Mouse (Mus musculus) midbrain, postnatal 0 days (tissue): ENCODE data around the gene Mrps23. TPM values are rescaled to one million over a fixed set of nuclear protein-coding genes. Genes with fewer than 3 reads are reported as not detected.
"Not testable (repeated sequence)": the region's sequence is repeated elsewhere in the genome, so short reads cannot be mapped to it uniquely, and the experiment has no call there.

Experiments used
- ATAC-seq: fragments of 200-750 bp; cut with Nextera tagmentation; 2 replicates; pipeline ENCODE4 v1.8.0; 2017; ENCODE audit warnings: moderate number of reproducible peaks, mild to moderate bottlenecking, moderate TSS enrichment, moderate library complexity; ENCODE audit not compliant: low FRiP score
- DNase-seq: peaks from one replicate; pipeline ENCODE4 v3.0.0-alpha.2; 2015; ENCODE audit warnings: low spot score
- H3K27ac ChIP-seq: fragments of 300-500 bp; sonication (generic); 2 replicates; pipeline ENCODE4 v1.5.1; 2014; ENCODE audit warnings: low read depth, mild to moderate bottlenecking, low read length, mixed read lengths
- H3K27me3 ChIP-seq: fragments of 300-500 bp; sonication (generic); 2 replicates; pipeline ENCODE4 v1.6.1; 2014; ENCODE audit warnings: low read length, control low read depth, mixed read lengths; ENCODE audit not compliant: insufficient read depth
- H3K36me3 ChIP-seq: fragments of 300-500 bp; sonication (generic); 2 replicates; pipeline ENCODE4 v1.6.1; 2014; ENCODE audit warnings: low read length, control low read depth, mixed read lengths; ENCODE audit not compliant: insufficient read depth
- H3K4me1 ChIP-seq: fragments of 300-500 bp; sonication (generic); 2 replicates; pipeline ENCODE4 v1.6.1; 2014; ENCODE audit warnings: mild to moderate bottlenecking, control low read depth, antibody characterized with exemption, low read length, mixed read lengths; ENCODE audit not compliant: insufficient read depth
- H3K4me2 ChIP-seq: fragments of 300-500 bp; sonication (generic); 2 replicates; pipeline ENCODE4 v1.6.1; 2014; ENCODE audit warnings: low read depth, mild to moderate bottlenecking, low read length, mixed read lengths; ENCODE audit not compliant: poor library complexity, severe bottlenecking
- H3K4me3 ChIP-seq: fragments of 300-500 bp; sonication (generic); 2 replicates; pipeline ENCODE4 v1.5.1; 2014; ENCODE audit warnings: low read depth, mild to moderate bottlenecking, low read length, moderate library complexity
- H3K9ac ChIP-seq: fragments of 300-500 bp; sonication (generic); replicated peaks from 2 replicates; pipeline ENCODE4 v1.6.1; 2014; ENCODE audit warnings: mild to moderate bottlenecking, low read length, moderate library complexity, mixed read lengths; ENCODE audit not compliant: poor library complexity, severe bottlenecking
- H3K9me3 ChIP-seq: fragments of 300-500 bp; sonication (generic); 2 replicates; pipeline ENCODE4 v1.6.1; 2016; ENCODE audit warnings: low read length, control low read depth
- CTCF ChIP-seq: IDR thresholded peaks from 2 replicates; pipeline ENCODE4 v1.5.1; 2016; ENCODE audit warnings: antibody characterized with exemption, mild to moderate bottlenecking
- WGBS: fragments of 180-500 bp; shearing (Covaris S2); extraction: QIAGEN DNeasy Blood & Tissue Kit; methylation state at CpG from one replicate; pipeline ENCODE4 v1.1.7; 2014; 5-methylcytosine and 5-hydroxymethylcytosine counted together
- polyA plus RNA-seq: library from polyadenylated mRNA; unstranded; fragments of >200 nt; fragmentation: Nextera tagmentation; extraction: Ambion mirVana; gene quantifications from 2 replicates; pipeline ENCODE4 v1.2.1, GENCODE M21; 2015
- total RNA-seq: library from RNA; depleted of rRNA; stranded (reverse); fragments of >200 nt; gene quantifications from 2 replicates; pipeline ENCODE4 v1.2.3, GENCODE M21; 2014

Mrps23 gene
- total and polyA plus RNA-seq, 2 experiments from 2014 or later: 29.4 to 63.2 TPM

DNA sequence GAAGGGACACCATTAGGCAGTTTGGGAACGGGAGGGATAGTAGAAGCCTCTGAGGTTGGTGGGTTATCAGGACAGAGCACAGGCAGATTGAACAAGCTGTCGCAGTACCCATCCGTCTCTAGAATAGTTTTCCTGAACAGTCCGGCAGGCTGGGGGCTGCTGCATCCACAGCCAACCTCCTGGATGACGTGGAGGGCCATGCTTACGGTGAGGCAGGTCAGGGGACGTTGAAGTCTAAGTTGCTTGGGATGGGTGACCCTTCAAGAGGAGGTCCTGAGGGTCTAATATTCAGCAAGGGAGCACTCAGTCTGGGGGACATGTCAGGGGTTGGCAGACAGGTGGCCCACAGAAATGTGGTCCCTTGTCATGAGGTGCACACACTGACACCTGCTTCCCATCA, 15.6 kb upstream of the Mrps23 start:
- Histone ChIP-seq H3K4me3 (no peak overlapping the region), H3K27ac (no peak overlapping the region), H3K27me3 (peaks cover 19% of the 10 kb centered on the region), H3K9me3 (no peaks in the 10 kb centered on the region), H3K4me1 (no peaks in the 10 kb centered on the region), H3K36me3 (peaks cover 4% of the 10 kb centered on the region; the same call in 1 of the 2 replicates), H3K4me2 (no peak overlapping the region), H3K9ac (no peak overlapping the region)
- ATAC-seq: no peak
- TF ChIP-seq CTCF: no peak
- 91% methylated on average over 7 of the region's 7 CpGs for WGBS
- no peak for DNase-seq

DNA sequence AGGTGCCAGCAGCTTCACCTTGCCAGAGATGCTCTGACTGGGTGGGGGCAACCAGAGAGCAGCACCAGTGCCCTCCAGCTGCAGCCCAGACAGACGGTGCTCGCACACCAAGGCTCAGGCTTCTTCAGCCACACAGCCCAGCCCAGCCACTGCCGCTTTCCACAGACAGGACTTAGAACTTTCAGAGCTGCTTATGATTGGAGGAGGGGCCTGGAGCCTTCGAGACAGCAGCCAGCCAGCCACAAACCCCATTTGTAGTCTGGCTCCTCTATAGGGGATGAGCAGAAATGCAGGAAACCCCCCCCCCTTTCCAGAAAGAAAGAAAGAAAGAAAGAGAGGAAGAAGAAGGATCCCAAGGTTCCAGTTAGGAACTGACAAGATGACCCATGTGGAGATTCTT, 11.6 kb upstream of the Mrps23 start:
- Histone ChIP-seq H3K27me3 (peaks cover 21% of the 10 kb centered on the region), H3K4me2 (no peak overlapping the region), H3K36me3 (no peaks in the 10 kb centered on the region; the same call in 1 of the 2 replicates), H3K9me3 (no peaks in the 10 kb centered on the region), H3K9ac (no peak overlapping the region), H3K27ac (no peak overlapping the region), H3K4me3 (no peak overlapping the region), H3K4me1 (no peaks in the 10 kb centered on the region)
- TF ChIP-seq CTCF: peak; percentile 35
- DNase-seq (peak; percentile 43), ATAC-seq (no peak; the same call in 1 of the 2 replicates)
- 20% methylated on average over 4 of the region's 4 CpGs for WGBS

DNA sequence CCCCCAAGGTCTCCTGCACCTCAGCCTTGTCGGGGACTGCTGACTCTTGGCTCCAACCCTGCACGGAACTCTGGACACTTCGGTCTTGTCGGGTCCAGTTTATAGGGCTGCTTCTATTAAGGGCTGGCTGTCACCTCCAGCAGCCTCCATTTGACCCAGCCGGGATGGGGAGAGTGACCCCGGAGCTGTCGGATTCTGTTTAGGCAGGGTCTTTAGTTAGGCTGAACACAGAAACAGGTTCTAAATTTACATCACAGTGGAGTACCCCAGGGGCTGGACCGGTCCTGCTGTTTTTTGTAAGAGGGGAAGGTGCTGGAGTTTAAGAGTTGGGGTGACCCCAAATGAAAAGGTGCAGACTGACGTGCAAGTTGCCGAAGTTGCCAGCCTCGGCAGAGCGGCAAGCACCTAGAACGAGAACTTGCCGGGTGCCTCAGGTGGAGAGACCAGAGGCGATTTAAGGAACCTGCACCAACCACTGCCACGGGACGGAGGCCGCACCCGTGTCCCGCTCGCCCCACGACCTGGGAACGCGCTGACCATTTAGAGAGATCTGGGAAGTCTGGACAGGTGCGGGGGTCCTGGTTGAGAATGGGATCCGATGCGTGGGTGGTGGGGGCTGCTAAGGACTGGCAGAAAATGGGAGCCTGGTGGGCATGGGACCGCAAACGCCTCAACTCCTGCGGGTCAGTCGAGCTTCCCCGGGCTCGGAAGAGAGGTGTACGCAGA, 10.9 kb upstream of the Mrps23 start:
- no peaks in the 10 kb centered on the region for H3K9me3 ChIP-seq
- H3K27me3 ChIP-seq: peaks cover 21% of the 10 kb centered on the region
- H3K4me2 ChIP-seq: no peak overlapping the region
- no peak for DNase-seq
- no peak for TF ChIP-seq CTCF
- H3K4me1 ChIP-seq: no peaks in the 10 kb centered on the region
- H3K4me3 ChIP-seq: no peak overlapping the region
- ATAC-seq: no peak
- no peak overlapping the region for H3K27ac ChIP-seq
- no peak overlapping the region for H3K9ac ChIP-seq
- WGBS: 17% methylated on average over 34 of the region's 34 CpGs
- H3K36me3 ChIP-seq: no peaks in the 10 kb centered on the region; the same call in 1 of the 2 replicates

DNA sequence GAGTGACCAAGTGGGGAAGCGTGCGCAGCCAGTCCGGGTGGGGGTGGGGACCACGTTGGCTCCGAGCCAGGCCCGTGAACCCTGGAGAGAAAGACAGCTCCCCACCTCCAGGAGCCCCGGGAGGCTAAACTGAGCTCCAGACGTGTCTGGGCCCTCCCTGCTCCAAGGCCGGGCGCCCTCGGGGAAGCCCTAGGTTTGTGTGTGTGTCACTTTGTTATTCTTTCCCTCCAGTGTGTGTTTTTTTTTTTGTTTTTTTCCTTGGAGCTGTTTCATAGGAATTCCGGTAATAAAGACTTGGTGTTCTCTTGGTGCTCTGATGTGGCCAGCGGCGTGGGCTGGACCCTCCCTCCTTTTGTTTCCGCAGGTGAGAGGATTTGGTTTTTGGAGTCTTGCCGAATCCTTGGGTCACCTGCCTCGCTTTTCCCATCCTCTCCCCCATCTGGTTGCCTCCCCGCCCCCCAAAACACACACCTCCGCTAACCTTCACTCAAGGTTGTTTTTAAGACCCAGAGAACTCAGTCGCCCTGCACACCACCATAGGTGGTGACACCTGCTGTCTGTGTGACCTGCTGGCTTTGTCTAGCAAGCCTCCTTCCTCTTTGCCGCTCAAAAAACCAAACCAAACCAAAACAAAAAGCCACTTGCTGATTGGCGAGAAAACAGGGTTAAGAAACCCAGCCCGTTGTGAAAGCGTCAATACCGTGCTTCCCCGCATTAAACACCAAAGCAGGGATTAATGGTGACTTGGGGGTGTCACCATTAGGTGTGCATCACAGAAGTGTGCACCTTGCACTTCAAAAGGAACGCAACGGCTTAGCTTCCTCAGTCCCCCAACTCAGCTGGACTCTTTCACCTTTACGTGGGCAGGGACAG, 10.1 kb upstream of the Mrps23 start:
- TF ChIP-seq CTCF: no peak
- WGBS: 31% methylated on average over 29 of the region's 29 CpGs
- no peak overlapping the region for H3K4me3 ChIP-seq
- no peak overlapping the region for H3K27ac ChIP-seq
- H3K4me2 ChIP-seq: no peak overlapping the region
- peaks cover 21% of the 10 kb centered on the region for H3K27me3 ChIP-seq
- no peak overlapping the region for H3K9ac ChIP-seq
- H3K9me3 ChIP-seq: no peaks in the 10 kb centered on the region
- H3K36me3 ChIP-seq: no peaks in the 10 kb centered on the region; the same call in 1 of the 2 replicates
- no peak for ATAC-seq
- DNase-seq: no peak
- no peaks in the 10 kb centered on the region for H3K4me1 ChIP-seq

DNA sequence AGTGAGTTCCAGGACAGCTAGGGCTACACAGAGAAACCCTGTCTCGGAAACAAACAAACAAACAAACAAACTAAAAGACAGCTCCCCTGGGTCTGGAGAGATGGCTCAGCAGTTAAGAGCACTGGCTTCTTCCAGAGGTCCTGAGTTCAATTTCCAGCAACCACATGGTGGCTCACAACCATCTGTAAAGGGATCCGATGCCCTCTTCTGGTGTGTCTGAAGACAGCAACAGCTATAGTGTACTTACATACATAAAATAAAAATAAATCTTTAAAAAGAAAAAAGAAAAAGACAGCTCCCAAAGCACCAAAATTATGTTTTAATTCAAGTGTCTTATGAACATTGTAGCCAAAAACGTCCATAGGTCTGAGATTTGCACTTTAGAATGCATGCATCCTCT, 8.5 kb upstream of the Mrps23 start:
- not testable (repeated sequence) for H3K9me3 ChIP-seq, H3K36me3 ChIP-seq, DNase-seq, H3K27ac ChIP-seq, ATAC-seq, H3K4me1 ChIP-seq, H3K4me2 ChIP-seq, H3K9ac ChIP-seq, H3K4me3 ChIP-seq
- H3K27me3 ChIP-seq: peaks cover 21% of the 10 kb centered on the region
- 91% methylated on average over 3 of the region's 3 CpGs for WGBS

DNA sequence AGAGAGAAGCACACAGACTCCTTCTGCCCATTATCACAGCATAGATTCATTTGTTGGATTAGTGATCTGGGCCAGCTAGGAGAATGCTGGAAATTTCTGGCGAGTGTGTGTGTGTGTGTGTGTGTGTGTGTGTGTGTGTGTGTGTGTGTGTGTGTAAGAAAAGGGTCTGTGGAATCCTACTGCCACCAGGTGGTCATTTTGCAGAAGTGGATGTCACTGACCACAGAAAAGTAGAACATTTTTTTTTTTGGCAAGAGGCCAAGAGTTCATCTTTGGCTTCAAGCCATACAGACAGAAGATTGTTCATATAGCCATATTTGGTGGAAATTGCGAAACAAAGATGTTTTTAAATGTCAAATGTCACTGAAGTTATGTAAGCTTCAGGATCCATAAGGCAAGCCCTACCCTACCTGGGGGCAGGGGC, 7.0 kb upstream of the Mrps23 start:
- WGBS: 6% methylated on average over 2 of the region's 2 CpGs
- Histone ChIP-seq H3K36me3 (no peaks in the 10 kb centered on the region; the same call in 1 of the 2 replicates), H3K4me3 (no peak overlapping the region), H3K27ac (no peak overlapping the region), H3K9ac (no peak overlapping the region), H3K9me3 (no peaks in the 10 kb centered on the region), H3K4me1 (no peaks in the 10 kb centered on the region), H3K4me2 (no peak overlapping the region), H3K27me3 (peaks cover 17% of the 10 kb centered on the region)
- ATAC-seq (no peak), DNase-seq (peak; percentile 93)
- peak; percentile 88 for TF ChIP-seq CTCF
